Mouse (Mus musculus): ENCODE measurements around the gene Mtmr3.

DNA sequence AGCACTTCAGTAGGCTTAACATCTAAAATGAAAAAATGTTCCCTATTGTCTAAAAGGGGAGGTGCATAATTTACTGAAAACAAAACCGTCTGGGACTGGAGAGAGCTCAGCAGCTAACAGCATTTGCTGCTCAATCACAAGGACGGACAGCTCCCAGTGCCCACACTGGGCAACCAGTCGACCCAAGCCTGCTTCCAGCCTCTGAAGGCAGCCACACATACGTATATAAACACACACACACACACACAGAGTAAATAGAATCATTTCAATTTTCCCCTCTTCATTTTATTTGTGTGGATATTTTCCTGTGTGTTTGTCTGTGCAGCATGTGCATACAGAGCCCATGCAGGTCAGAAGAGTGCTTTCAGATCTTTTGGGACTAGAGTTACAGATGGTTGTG, 49.3 kb downstream of the Mtmr3 start:
- TF ChIP-seq CTCF (IDR thresholded peaks at IDR 0.05; ENCODE audit: borderline replicate concordance, extremely low read depth, insufficient read depth, insufficient read length) (no peak), POLR2A (IDR thresholded peaks at IDR 0.05; ENCODE audit: borderline replicate concordance, extremely low read depth, insufficient read depth, insufficient read length, poor library complexity, severe bottlenecking) (no peak)

All from brain, embryonic 14.5 days (tissue).